Mouse (Mus musculus) heart, adult 2 months (tissue): ENCODE results near the gene E330017A01Rik.

ENCODE experiments used
- EP300 ChIP-seq: fragments of 200-500 bp; IDR thresholded peaks from 2 replicates; pipeline ENCODE4 v1.6.1; 2011; ENCODE audit warnings: low read depth, low read length, control low read depth; ENCODE audit not compliant: insufficient read depth
- POLR2A ChIP-seq: fragments of 200-500 bp; IDR thresholded peaks from 2 replicates; pipeline ENCODE4 v1.6.1; 2011; ENCODE audit warnings: mild to moderate bottlenecking, low read depth, low read length, control low read depth; ENCODE audit not compliant: insufficient read depth

DNA sequence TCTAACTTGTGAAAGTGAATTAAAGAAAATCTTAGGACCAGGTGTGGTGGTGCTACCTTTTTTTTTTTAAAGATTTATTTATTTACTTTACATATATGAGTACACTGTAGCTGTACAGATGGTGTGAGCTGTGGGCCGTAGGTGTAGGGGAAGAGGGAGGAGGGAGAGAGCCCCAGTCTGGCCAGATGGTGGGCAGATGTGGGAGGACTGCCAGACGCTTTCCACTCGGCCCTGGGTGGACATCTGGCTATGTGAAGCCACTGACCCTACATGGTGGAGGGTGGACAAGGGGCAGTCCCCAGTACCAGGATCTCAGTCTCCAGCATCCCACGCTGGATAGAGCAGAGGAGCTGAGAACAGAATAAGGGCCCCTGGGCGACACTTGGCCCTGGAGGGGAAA, 31.4 kb downstream of the E330017A01Rik start:
- TF ChIP-seq POLR2A (no peak), EP300 (no peak)
